Mouse (Mus musculus) brain, embryonic 14.5 days (tissue): ENCODE results near the gene Pacs2.

Source experiments
- CTCF ChIP-seq: fragments of 200-500 bp; IDR thresholded peaks from 2 replicates; pipeline ENCODE4 v1.5.1; 2012; ENCODE audit warnings: inconsistent platforms, mild to moderate bottlenecking, moderate library complexity, borderline replicate concordance; ENCODE audit not compliant: insufficient read depth, insufficient read length; ENCODE audit errors: extremely low read depth
- POLR2A ChIP-seq: fragments of 200-500 bp; IDR thresholded peaks from 2 replicates; pipeline ENCODE4 v1.6.1; 2012; ENCODE audit warnings: mild to moderate bottlenecking, inconsistent platforms, borderline replicate concordance; ENCODE audit not compliant: poor library complexity, insufficient read depth, insufficient read length, severe bottlenecking; ENCODE audit errors: extremely low read depth

DNA sequence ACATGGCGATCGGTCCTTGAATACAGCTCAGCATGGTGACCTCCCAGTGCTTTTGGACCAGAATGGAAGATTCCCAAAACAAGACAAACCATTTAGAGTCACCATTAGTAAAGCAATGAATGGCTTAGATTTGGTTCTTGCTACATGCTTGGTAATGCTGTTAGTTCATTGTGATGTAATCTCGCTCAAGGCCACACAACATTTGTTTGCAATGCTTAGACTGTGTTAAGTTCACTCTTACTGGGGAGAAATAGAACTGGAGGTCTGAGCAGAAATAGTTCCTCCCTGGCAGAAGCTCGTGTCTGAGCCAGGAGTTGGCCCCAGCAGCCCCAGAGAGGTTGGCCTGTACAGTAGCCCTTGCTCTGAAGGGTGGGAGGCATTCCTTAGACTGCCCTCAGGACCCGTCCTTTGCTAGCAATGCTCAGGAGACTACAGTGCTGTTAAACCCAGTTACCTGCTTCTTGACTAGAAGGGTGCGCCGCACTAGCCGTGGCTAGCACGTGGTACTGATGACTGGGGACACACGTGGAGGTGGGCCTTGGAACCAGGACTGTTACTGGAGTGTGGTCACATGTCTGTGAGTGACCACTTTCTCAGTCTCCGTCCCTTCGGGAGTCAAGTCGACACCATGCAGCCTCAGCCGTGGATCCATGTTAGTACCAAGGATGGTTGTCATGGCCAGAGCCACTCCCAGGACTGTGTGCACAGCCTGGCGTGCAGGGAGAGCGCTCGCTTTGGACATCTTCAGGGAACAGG, 94.4 kb downstream of the Pacs2 start:
- no peak for TF ChIP-seq POLR2A
- TF ChIP-seq CTCF = no peak
